Mouse (Mus musculus) fibroblast of lung, adult 2 months (primary cell): Measurements from ENCODE around the gene Ehd4.

ENCODE experiments used
- DNase-seq: peaks from one replicate; pipeline ENCODE4 v3.0.0-alpha.2; 2011; ENCODE audit warnings: low read depth

Ehd4 gene

DNA sequence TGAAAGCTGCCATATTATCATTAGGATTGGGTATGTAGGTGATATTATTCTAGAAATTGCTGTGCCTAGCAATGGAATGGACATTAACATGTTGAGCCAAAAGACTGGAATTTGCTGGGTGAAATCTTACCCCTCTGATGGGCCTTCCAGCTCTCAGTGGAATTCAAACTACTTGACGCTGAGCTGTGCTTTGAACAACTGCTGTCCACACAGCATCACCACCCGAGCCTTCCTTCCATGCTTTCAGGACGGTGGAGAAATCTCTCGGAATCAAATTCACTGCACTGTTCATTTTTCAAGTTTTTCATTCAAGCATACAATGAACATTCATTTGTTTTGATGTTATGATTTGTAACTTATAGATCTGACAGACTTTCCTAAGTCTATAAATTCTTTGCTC lies 10.0 kb downstream of the Ehd4 start:
- DNase-seq: no peak

DNA sequence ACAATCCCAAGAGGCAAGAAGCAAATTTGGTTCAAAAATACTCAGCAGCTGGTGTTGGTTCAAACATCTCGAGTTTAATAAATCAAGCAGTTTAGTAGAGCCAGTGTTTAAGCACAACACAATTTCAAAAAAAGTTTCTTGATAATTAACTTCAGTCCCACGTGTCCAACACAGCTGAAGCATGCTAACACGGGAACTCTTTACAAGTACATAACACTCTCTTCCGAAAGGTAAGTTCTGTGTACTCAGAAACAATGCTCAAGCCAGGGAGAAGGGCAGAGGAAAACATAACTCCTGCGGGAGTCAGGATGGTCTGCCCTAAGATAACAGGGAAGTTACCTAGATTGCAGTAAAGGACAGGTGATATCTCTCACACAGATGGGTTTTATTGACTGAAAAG lies 12.1 kb downstream of the Ehd4 start:
- no peak for DNase-seq

DNA sequence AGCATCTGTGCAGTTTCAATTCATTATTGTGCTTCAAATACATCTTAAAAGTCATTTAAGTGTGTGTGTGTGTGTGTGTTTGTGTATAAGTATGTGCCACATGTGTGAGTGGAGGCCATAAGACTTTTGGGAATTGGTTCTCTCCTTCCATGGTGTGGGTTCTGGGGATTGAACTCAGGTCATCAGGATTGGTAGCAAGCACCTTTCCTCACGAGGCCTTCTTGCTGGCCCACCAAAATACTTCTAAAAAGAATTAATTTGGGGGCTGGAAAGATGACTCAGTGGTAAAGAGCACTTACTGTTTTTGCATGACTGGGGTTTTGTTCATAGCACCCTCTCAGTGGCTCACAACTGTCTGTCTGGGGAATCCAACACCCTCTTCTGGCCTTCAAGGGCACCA lies 12.7 kb downstream of the Ehd4 start:
- no peak for DNase-seq

DNA sequence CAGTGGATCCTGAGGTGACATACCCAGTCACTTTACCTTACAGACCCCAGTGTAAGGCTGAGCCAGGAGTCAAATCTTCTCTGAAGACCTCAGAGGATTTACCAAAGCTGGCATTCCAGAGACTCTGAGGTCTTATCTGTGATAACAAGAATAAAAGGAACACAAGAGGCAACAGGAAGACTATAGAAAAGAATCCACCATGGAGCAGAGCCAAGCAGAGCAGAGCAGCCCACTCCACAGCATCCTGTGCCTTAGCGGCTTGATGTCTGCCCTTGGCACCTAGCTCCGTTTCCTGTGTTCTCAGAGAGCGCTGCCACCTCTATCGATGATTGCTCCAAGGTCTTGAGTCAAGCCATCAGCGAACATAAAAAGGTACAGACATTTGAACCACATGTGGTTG lies 14.1 kb downstream of the Ehd4 start:
- DNase-seq: no peak

DNA sequence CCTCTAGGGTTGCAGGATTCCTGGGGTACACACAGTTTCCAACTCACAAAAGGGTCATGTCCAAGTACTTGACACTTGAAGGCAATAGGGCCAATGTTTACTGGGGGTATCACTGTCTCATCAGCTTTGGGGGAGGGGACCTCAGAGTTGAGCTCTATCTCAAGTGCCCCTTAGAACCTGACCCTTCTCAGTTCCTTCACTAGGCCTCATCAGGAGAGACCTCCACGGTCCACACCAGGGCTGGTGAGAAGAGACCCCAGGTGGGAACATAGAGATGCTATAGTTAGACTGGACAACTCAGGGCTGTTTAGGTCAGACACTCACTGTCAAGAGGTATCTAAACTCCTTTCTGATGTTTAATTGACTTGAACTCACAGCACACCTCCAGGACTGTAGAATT lies 15.3 kb downstream of the Ehd4 start:
- DNase-seq: no peak

DNA sequence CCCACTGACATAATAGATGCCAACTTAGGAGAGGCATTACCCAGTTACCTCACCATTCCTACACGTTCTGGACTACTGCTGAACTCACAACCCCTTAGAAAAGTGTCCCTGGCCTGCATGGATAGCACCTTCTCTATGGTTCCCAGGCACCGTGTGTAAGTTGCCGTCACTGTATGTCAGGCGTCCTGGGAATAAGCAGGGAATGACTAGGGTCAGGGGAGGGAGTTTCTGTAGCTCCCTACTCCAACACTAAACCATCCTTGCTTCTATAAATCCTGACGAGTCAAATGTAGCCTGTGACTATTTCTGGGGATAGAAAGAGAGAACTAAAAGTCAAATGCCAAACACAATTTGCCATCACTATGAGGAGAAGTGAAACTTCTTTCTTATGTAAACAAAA lies 17.1 kb downstream of the Ehd4 start:
- no peak for DNase-seq

DNA sequence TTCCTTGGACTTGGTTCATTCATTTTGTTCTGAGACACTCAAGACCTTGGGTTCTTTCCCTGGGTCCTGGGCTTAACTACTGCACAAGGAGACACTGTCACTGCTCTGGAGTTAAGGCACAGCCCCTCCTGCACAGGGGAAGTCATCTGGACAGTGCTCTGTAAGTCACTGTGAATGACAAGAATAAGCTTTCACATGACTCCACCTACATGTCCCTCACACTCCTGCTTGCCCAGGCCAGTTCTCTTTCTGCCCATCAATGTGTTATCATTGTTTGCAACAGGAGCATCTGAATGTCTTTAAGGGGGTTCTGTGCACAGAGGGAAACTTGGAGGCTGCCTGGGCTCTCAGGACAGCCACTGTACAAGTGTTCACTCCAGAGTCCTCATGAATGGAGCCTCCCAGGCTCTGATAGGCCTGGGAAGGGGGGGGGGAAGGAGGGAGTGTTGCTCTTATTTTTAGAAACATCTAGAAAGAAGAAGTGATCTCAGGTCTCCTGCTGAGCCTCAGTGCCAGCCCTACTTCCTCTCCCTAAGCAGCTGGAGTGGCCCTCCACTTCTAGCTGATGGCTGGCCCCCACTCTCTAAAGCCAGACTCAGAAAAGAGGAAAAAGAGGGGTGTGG lies 19.8 kb downstream of the Ehd4 start:
- DNase-seq: no peak

DNA sequence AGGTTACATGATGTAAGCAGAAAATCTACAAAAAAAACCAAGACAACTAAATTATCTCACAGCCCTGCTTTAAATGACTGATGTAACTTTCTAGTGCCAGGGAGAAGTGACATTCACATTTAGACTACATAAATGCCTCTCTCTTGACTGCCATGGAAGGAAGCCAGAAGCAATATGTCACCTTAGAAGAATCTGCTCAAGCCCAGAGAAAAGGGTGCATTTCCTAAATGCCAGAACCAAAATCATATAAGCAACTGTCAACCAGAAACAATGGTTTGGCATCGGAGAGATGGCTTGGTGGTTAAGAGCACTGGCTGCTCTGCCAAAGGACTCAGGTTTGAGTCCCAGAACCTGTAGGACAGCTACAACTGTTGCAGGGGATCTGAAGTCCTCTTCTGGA lies 22.5 kb downstream of the Ehd4 start:
- DNase-seq: no peak

DNA sequence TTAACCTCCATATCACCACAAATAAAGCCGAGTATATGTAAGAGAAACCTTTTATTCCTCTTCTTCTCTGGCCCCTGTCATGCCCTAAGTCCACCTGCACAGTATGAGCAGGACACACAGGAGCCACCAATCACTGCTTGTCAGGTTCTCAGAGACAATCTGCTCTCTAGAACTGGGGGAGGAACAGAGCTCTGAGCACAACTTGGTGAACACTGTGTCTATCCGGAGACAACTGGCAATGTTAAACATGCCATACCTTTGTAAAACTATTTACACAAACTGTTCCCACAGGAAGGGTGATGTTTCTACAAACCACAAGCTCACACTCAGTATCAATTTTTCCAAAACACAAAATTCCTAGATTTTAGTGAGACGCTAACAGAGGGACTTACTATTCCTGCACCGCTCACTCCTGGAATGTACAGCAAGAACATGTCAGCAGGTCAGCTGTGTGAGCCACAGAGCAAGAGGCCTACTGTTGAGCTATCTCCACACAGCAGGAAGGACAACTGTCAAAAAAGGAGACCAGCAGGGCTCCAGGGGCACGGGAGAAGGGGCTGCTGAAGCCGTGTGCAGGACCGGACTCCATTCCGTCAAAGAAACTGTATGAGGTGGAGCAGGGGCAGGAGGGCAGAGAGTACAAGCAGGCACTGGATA lies 25.0 kb downstream of the Ehd4 start:
- DNase-seq: no peak

DNA sequence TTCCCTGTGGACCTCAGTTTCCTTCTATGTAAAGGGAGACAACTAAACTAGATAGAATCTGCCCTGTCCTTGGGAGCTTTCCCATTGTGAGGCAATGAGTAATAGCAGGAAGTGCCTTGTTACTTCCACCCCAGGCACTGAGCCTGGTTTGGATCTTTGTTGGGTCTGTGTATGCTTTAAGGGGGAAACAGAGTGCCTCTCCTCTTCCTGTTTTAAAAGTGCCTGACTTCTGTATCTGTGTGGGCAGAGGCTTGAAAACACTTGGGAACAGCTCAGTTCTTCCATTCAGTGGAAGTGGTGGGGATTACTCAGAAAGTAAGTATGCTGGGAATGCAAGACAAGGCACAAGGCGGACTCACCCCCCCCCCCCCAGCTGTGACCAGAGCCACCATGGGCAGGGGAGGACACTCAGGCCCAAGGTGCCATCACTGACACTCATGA lies 25.8 kb downstream of the Ehd4 start:
- DNase-seq: no peak

DNA sequence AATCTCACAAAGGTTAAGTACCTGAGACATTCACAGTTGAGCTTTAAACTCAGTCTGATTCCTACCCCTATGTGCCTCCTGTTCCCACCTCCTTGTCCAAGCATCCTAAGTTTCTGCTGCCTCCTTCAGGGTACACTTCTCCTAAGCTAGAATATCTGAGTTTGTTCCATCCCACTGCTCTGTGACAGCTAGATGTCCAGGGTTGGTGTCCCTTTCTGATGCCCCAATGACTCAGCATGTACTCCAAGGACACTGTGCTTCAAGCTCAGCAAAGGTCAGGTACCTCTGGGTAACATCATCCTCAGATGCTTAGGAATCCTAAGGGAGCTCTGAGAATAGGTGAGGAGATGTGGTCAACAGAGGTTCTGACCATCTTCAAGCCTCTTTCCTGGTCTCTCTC lies 26.4 kb downstream of the Ehd4 start:
- DNase-seq: no peak

DNA sequence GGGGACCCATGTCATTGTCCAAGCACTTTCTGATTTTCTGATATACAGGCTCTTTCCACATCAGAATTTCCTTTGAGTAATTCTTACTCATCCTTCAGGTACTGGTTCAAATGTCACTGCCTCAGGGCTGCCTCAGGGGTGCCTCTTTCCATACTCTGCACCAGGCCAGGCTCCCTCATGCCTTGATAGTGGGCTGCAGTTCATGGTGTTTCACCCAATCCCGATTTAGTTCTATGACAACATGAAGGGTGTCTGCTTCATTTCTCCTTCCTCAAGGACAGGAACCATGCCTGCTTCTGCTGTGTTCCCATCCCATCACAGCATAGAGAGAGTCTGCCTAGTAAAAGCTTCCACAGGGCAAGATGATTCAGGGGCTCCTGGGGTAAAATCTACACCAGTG lies 27.5 kb downstream of the Ehd4 start:
- no peak for DNase-seq

DNA sequence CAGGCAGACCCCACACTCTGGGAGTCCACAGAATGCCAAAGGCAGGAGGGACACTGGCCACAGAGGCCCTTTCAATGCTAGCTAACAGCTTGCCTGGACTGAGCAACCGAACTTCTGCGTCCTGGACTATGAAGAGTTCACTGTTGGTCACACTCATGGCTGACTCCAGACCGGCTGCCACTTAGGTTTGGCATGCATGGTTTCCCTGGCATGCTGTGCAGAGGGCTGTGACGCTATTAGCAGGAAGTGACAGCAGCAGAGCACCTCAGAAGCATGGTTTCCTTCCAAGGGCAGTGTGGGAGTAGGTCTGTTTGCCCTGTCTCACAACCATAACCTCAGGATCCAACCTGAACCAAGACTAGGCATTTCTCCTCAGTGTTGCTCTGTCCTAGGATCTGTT lies 28.0 kb downstream of the Ehd4 start:
- DNase-seq: no peak

DNA sequence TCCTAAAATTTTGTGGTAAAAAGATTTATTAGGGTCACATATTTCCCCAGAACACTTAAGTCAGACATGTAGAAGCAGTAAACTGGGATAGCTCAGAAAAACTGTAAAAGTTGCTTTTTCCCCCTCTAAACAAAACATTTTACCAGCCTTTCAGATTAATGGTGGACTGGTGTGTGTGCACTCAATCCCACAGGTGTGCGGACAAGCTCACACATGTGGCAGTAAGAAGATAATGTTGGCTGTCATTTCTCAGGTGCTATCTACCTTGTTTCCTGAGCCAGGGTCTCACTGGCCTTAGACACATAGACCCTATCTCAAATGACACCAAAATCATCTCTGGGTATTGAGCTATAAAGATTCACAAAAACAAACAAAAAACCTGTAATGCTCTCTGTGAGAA lies 28.9 kb downstream of the Ehd4 start:
- no peak for DNase-seq

DNA sequence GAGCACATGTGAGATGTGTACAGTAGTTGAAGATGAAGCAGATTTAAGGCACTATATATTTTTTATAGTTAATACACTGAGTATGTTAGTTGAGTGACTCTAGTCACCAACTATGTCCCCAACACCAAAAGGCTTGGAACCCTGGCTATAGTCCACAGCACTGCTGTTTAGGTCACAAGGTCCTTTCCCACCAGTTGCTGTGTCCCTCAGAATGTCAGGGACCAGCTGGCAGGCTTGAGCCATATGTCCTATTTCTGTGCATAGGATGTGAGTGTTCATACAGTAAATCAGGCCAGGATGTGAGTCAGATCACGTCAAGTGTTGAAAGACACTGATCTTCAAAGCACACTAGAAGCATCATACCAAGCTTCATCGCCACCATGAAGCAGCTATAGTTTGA lies 29.5 kb downstream of the Ehd4 start:
- DNase-seq: no peak

DNA sequence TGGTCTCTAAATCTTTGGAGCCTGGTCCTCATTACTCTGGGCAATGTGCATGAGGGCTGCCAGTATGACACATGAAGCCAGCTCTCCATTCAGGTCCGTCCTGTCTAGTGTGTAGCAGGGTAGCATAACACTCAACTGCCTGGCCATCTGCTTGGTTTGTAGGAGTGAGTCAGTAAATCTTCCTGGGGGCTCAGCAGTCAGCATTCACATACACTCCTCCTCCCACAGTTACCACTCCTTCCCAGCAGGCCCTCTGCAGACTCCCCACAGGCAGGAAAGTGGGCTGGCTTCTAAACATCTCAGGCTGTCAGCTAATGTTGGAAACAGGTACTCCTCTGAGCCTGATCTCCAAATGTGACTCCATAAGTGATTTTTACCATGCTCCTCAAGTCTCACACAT lies 30.3 kb downstream of the Ehd4 start:
- no peak for DNase-seq

DNA sequence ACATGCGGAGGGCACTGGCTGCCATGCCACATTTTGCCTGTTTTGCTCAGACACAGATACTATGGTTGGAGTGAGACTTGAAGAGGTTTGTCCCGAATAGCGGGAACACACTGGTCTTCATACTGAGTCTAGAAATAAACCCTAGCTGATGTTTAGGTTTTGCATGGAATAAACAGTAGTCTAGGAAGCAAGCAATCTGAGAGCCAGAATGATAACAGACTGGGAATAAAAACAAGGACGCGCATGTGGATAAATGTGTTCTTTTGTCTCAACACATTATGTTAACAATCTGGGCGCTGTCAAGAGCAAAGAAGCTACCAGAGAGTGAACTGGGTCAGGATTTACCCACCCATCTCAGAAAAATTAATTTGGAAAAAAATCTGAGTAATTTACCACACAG lies 31.4 kb downstream of the Ehd4 start:
- DNase-seq: no peak

DNA sequence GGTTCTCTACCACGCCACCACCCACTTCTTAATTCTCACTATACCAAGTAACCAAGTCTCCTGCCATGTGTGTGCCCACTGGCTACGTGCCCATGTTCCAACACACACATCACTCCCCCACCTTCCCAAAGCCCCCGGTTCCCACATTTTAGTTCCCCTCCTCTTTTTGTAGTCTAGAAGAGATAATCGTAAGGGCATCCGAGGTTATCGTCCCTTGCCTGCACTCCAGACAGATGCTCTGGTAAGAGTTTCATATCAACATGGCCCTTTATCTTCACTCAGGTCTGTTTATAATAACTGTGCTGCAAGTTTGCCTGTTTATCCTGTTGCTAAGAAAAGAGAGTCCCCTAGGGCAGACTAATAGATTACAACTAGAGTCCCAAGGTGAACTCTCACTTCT lies 37.1 kb downstream of the Ehd4 start:
- DNase-seq: no peak

DNA sequence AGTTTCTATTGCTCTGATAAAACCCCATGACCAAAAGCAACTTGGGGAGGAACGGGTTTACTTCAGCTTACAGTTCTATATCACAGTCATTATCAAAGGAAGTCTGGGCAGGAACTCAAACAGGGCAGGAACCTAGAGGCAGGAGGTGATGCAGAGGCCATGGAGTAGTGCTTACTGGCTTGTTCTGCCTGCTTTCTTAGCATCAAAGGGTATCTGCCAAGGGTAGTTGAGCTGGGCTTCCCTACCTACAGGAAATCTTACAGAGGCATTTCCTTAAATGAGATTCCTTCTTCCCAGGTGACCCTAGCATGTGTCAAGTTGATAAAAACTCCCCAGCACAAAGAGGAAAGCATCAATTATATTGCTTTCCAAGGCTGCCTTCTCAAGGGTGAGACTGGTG lies 38.0 kb downstream of the Ehd4 start:
- no peak for DNase-seq

DNA sequence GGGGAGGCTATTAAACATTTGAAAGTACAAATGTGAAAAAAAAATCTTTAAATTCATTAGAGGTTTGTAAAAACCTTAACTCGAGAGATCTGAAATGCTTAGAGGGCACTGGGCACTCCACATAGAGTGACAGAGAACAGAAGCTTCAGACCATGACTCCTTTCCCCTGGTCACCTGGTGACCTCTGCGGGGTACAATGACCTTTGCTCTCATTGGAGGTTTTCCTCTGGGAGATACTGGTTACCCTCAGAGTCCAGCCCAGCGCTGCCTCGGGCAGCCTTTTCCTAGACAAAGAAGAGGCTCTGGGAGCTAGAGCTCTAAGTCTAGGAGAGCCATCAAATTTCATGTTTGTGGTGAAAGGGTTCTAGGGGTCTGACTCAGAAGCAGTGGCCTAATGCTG lies 39.4 kb downstream of the Ehd4 start:
- no peak for DNase-seq

DNA sequence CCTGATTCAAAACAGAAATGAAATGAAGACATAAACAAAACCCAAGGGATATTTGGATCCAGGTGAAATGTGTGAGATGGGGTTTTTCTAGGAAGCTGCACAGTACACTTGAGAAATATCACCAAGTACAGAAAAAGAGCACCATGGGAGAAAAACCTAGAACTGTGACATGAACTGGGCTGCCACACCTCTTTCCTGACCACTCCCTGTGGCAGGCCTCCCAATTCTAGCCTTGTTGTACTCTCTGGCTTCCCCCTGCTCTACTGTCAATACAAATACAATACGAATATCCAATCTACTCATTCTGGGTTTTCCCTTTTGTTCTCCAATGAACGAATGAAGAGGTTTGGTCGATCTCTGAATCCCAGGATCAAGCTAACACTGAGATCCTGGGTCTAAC lies 40.4 kb downstream of the Ehd4 start:
- no peak for DNase-seq

DNA sequence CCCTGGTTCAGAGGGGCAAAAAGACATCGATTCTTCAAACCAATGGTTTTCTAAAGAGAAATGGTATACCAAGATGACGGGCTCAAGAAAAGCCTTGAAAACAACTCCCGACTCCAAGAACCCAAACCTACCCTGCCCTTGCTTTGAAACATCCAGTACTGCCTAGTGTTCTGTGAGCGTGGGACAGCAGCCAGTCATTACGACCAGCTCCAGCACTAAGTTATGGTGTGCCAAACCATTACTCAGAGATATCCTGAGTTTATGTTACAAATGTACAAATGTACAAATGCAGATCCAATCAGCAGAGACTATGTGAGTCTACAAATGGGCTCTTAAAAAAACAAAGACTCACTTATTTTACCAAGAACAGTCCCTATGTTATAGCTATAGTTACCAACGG lies 40.9 kb downstream of the Ehd4 start:
- no peak for DNase-seq

DNA sequence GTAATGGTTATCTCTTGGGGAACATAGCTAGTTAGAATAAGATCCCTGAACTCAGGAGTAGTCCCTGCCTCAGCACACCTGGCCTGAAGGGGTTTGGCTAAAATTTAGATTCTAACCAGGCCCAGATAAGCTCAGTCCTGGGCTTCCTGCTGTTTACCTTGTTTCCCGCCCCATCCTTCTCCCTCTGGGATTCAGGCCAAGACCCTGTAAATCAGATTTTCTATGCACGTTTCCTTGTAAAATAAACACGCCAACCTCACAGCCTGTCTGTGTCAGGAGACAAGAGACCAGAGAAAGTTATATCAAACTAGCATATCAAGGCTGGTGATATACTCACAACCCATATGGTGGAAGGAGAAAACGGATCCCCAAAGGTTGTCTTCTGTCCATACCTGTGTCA lies 42.8 kb downstream of the Ehd4 start:
- DNase-seq: no peak

DNA sequence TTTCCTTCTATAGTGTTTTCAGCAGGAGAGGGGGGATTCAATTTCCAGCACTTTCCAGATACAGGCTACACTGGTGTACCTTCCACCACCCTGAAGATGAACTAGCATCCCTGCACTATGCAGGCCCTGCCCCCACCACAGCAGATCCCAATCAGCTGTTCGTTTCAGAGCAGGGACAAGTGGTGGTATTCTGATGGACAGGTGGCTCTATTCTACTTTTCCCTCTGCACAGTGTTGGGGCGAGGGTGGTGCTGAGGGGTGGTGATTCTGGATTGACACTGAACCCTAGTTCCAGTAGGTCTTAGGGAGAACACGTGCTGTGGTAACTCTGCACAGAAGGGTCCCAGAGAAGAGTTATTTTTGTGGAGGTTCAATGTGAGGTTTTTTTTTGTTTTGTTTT lies 43.2 kb downstream of the Ehd4 start:
- no peak for DNase-seq
